Mouse (Mus musculus) kidney, postnatal 25 days (tissue): Measurements from ENCODE around the gene Snx14.

Source experiments
- DNase-seq, 2 experiments: peaks; one replicate each; pipeline ENCODE4 v3.0.0; 2021; ENCODE audit warnings: mixed read lengths in 2 of 2

The Snx14 gene

GRCm38 (mm10) chr9:88380076-88380475 is 58.7 kb downstream of the Snx14 start:
- no peak for DNase-seq

GRCm38 (mm10) chr9:88379057-88379456 is 59.7 kb downstream of the Snx14 start:
- DNase-seq, result no peak

GRCm38 (mm10) chr9:88377483-88377882 is 61.3 kb downstream of the Snx14 start:
- no peak for DNase-seq

GRCm38 (mm10) chr9:88373001-88373400 is 65.8 kb downstream of the Snx14 start:
- DNase-seq, result no peak

GRCm38 (mm10) chr9:88371201-88371600 is 67.6 kb downstream of the Snx14 start:
- no peak for DNase-seq

- no peak for DNase-seq
Observed at GRCm38 (mm10) chr9:88369666-88370065, 69.1 kb downstream of the Snx14 start.

- no peak for DNase-seq
Observed at GRCm38 (mm10) chr9:88368476-88368875, 70.3 kb downstream of the Snx14 start.

GRCm38 (mm10) chr9:88367751-88368150 is 71.0 kb downstream of the Snx14 start:
- no peak for DNase-seq

- no peak for DNase-seq
Observed at GRCm38 (mm10) chr9:88367322-88367721, 71.4 kb downstream of the Snx14 start.

GRCm38 (mm10) chr9:88366819-88367218 is 71.9 kb downstream of the Snx14 start:
- DNase-seq, result peak in 1 of 2 experiments; percentile 15

GRCm38 (mm10) chr9:88366308-88366707 is 72.5 kb downstream of the Snx14 start:
- no peak for DNase-seq

- no peak for DNase-seq
Observed at GRCm38 (mm10) chr9:88363102-88363501, 75.7 kb downstream of the Snx14 start.

GRCm38 (mm10) chr9:88362055-88362850 is 76.5 kb downstream of the Snx14 start:
- no peak for DNase-seq

- DNase-seq, result peak; percentile 58 to 65
Observed at GRCm38 (mm10) chr9:88361211-88361909, 77.4 kb downstream of the Snx14 start.

GRCm38 (mm10) chr9:88359140-88359539 is 79.6 kb downstream of the Snx14 start:
- DNase-seq, result no peak

GRCm38 (mm10) chr9:88357173-88357572 is 81.6 kb downstream of the Snx14 start:
- DNase-seq, result no peak

GRCm38 (mm10) chr9:88353459-88353858 is 85.3 kb downstream of the Snx14 start:
- DNase-seq, result no peak

- DNase-seq, result no peak
Observed at GRCm38 (mm10) chr9:88352741-88353140, 86.0 kb downstream of the Snx14 start.

GRCm38 (mm10) chr9:88351163-88351562 is 87.6 kb downstream of the Snx14 start:
- no peak for DNase-seq

- DNase-seq, result no peak
Observed at GRCm38 (mm10) chr9:88350317-88350716, 88.4 kb downstream of the Snx14 start.

- DNase-seq, result no peak
Observed at GRCm38 (mm10) chr9:88348623-88349022, 90.1 kb downstream of the Snx14 start.

- DNase-seq, result no peak
Observed at GRCm38 (mm10) chr9:88346857-88347256, 91.9 kb downstream of the Snx14 start.

GRCm38 (mm10) chr9:88344424-88344823 is 94.3 kb downstream of the Snx14 start:
- no peak for DNase-seq

- DNase-seq, result no peak
Observed at GRCm38 (mm10) chr9:88342701-88343100, 96.1 kb downstream of the Snx14 start.
